Mouse (Mus musculus): ENCODE measurements around the gene Prkn.

Prkn gene

DNA sequence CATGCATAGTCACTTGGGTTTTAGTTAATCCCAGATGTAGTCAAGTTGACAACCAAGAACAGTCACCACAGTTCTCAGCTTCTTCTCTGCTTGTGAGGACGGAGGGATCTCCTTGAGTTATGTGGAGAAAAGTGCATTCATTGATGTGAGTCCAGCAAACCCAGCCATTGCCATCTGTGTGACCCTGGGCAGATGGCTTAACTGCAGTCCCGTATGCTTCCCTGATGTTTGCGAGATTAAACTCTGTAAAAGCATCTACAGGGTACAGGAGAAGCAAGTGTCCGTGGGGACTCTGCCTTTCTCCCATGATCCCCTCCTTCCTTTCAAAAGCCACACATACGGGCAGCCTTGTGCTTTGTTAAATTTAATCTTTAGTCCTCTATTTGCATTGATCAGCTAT lies 157.1 kb downstream of the Prkn start:
- DNase-seq, result no peak

- DNase-seq, result no peak
Measured at GRCm38 (mm10) chr17:11023371-11023770, 183.2 kb downstream of the Prkn start.

DNA sequence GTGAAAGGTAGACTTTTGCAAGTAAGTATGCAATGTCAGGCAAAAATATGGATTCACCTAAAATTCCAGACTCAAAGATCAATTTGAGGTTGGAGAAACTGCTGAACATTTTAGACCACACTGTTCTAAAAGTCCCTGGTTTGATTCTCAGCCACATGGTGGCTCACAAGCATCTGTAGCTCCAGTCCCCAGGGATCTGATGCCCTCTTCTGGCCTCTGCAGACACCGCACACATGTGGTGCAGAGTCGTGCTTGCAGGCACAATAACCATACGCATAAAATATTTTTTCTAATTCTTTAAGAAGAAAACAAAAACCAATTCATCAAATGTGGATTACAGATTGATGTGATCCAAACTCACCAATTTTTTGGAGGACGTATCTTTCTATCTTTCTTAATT lies 189.2 kb downstream of the Prkn start:
- DNase-seq, result no peak

DNA sequence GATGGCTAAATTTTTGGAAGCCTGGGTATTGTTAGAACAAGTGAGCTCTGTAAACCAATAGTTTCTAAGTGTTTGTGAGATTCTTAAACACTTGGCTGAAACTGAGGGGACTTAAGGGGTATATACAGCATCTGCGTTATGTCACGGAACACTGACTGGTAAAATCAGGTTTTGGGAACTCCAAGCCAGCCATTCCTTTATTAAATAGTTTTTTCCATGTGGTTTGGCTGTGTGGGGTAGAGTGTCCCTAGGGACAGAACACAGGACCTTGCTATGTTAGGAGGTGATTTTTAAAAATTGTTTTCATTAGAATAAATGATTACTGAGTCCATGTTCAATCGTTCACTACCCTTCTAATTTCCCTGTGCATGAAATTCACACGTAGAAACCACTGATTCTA lies 190.8 kb downstream of the Prkn start:
- no peak for DNase-seq

DNA sequence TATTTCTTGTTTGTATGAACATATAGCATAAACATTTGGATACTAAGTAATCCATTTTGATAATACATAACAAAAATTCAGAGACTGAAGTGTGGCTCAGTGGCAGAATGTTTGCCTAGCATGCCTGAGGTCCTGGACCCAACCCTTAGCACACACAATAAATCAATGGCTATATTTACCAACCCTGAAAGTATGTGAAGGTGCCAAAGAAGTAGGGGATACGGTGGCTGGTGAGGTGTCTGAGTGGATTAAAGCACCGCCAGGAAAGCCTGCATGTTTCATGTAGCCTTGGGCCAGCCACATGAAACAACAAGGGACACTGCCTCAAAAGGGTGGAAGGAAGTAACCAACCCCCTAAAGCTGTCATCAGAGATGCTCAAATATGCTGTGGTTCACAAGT lies 192.2 kb downstream of the Prkn start:
- no peak for DNase-seq

GRCm38 (mm10) chr17:11033594-11033993 lies 193.4 kb downstream of the Prkn start:
- no peak for DNase-seq

GRCm38 (mm10) chr17:11038272-11038671 lies 198.1 kb downstream of the Prkn start:
- DNase-seq, result no peak

GRCm38 (mm10) chr17:11058986-11059385 lies 218.8 kb downstream of the Prkn start:
- no peak for DNase-seq

DNA sequence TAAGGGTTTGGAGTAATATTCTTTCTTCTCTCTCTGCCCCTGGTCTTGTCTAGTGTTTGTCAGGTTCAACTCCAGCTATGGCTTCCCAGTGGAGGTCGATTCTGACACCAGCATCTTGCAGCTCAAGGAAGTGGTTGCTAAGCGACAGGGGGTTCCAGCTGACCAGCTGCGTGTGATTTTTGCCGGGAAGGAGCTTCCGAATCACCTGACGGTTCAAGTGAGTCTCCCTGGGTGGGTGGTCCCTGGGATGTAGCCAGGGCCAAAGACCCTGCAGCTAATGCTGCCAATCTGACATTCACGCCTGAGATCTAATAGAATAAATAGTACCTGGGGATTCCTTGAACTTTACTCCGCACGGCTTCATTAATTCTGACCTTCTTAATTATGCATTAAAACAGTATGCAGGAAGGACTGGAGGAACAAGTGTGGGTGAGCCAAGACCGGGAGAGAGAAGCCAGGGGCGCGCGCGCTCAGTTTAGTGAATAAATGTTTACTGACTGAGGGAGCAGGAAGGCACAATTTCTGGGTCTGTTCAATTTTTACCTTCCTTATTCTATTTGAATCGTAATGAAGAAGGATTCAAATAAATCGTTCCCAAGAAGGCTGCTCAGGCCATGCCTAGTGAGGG lies 227.0 kb downstream of the Prkn start:
- no peak for DNase-seq

GRCm38 (mm10) chr17:11067704-11068475 lies 227.7 kb downstream of the Prkn start:
- no peak for DNase-seq

DNA sequence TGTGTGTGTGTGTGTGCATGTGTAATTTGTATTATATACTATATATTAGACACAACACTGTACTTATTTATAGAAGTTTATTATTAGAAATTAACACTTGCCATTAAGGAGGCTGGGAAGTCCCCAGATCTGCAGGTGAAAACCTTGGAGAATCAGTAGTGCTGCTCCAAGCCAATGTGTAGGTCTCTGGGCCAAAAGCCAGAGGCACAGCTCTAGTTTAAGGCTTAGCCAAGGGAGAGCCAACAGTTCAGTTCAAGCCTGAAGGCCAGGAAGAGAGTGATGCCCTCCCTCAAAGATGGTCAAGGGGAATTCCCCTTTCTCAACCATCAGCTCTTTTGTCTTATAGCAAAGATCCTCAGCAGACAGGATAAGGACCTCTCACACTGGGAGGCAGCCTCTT lies 230.8 kb downstream of the Prkn start:
- DNase-seq, result no peak

GRCm38 (mm10) chr17:11076319-11076903 lies 236.2 kb downstream of the Prkn start:
- DNase-seq, result no peak

DNA sequence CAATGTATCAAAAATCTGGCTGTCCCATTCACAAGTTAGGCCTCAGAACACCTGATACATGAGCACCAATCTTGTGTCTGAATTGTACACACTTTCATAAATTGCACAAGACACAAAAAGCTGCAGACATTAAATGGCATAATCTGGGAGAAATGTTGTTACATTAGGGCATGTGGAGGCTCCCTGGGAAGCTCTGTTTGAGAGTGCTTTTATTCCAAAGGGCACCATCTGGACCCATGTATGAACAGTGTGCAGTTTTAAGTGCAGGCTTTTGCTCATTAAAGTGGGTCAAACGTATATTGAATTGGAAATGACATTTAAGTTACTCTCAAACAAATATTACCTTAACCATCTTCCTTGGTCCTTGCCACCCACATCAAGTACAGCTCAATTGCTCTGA lies 246.3 kb downstream of the Prkn start:
- DNase-seq, result no peak

GRCm38 (mm10) chr17:11087088-11087487 lies 246.9 kb downstream of the Prkn start:
- no peak for DNase-seq

DNA sequence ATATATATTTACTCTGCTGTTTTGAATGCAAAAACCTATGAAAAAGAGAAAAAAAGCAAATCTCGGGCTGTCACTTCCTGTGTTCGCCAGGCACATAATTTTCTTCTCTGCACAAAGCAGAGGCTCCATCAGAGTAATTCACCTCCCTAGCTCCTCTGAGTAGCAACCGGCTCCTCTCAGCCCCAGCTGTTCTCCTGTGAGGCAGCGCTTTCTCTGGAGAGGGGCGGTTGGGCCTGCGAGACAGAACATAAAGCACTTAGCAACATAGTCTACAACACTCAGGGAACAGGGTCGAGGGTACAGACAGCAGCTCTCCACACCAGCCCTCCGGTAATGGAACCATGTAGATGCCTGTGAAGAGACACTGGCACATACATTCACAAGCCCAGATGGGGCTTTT lies 247.6 kb downstream of the Prkn start:
- DNase-seq, result no peak

GRCm38 (mm10) chr17:11089361-11089760 lies 249.2 kb downstream of the Prkn start:
- no peak for DNase-seq

GRCm38 (mm10) chr17:11092900-11093299 lies 252.7 kb downstream of the Prkn start:
- DNase-seq, result no peak

DNA sequence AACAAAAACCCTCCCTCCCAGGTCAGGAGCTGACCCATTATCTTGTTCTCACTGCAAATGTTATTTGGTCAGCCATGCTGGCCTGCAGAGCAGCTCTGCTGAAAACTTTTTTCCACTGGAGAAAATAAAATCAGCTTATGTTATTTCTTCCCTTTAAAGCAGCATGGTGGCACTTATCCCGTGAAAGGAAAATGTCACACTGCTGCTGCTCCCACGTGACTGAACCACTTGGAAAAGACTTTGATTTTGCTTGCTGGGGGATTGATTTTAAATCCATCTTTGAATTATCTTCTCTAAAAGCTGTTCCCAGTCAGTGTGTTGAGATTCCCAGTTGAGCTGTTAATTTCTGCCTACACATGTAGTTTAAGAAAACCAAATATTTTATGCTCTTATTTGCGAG lies 253.1 kb downstream of the Prkn start:
- no peak for DNase-seq

DNA sequence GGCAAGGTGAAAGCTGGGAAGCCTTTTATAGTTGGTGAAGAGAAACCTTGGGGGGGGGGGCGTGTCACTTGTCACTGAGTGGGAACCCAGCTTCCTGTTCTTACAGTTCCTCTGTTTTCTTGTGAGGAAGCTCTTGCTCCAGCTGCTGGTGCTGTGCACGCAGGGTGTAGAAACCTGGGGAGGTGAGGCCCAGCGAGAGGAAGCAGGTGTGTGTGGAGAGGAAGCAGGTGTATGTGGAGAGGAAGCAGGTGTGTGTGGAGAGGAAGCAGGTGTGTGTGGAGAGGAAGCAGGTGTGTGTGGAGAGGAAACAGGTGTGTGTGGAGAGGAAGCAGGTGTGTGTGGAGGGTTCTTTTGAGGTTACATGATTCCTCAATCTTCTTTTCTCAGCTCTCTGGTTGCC lies 266.8 kb downstream of the Prkn start:
- no peak for DNase-seq

- DNase-seq, result no peak
Measured at GRCm38 (mm10) chr17:11107916-11108315, 267.7 kb downstream of the Prkn start.

GRCm38 (mm10) chr17:11117508-11117907 lies 277.3 kb downstream of the Prkn start:
- DNase-seq, result no peak

GRCm38 (mm10) chr17:11124048-11124447 lies 283.9 kb downstream of the Prkn start:
- no peak for DNase-seq

GRCm38 (mm10) chr17:11127217-11127616 lies 287.0 kb downstream of the Prkn start:
- DNase-seq, result no peak

GRCm38 (mm10) chr17:11130919-11131318 lies 290.7 kb downstream of the Prkn start:
- no peak for DNase-seq

All from thymus, postnatal 14 days (tissue).